Mouse (Mus musculus): ENCODE data around the gene Zfp975.
"Not testable (repeated sequence)": the region's sequence is repeated elsewhere in the genome, so short reads cannot be mapped to it uniquely, and the experiment has no call there.

Zfp975 gene

GRCm38 (mm10) chr7:42692362-42693158 is at the start of gene Zfp975:
Gene Zfp975, minus strand, starts transcription at chr7:42692742.
- peak; percentile 88 for DNase-seq

GRCm38 (mm10) chr7:42738536-42739210 is 46.1 kb upstream of the Zfp975 start:
- no peak for DNase-seq

GRCm38 (mm10) chr7:42726917-42727316 is 34.4 kb upstream of the Zfp975 start, which contains the start of gene Gm17067:
Gene Gm17067, minus strand, starts transcription at chr7:42727017.
- not testable (repeated sequence) for DNase-seq

- DNase-seq = peak; percentile 31
Observed at GRCm38 (mm10) chr7:42693251-42693650, 709 bp upstream of the Zfp975 start.

- not testable (repeated sequence) for DNase-seq
Observed at GRCm38 (mm10) chr7:42680081-42680480, 12.5 kb downstream of the Zfp975 start.

- not testable (repeated sequence) for DNase-seq
Observed at GRCm38 (mm10) chr7:42679646-42680045, 12.9 kb downstream of the Zfp975 start.

GRCm38 (mm10) chr7:42660140-42660539 is 32.4 kb downstream of the Zfp975 start:
- not testable (repeated sequence) for DNase-seq

- not testable (repeated sequence) for DNase-seq
Observed at GRCm38 (mm10) chr7:42655211-42655610, 37.3 kb downstream of the Zfp975 start.

GRCm38 (mm10) chr7:42643120-42643620 is 49.4 kb downstream of the Zfp975 start:
- peak; percentile 5 for DNase-seq

- peak; percentile 46 for DNase-seq
Observed at GRCm38 (mm10) chr7:42642152-42643115, 50.1 kb downstream of the Zfp975 start, which contains the start of gene Zfp976. Gene Zfp976, minus strand, starts transcription at chr7:42642588.

GRCm38 (mm10) chr7:42631031-42631430 is 61.5 kb downstream of the Zfp975 start:
- not testable (repeated sequence) for DNase-seq
